ENCODE assay signal across 10 mouse cellular contexts in genomic region chr6:82844432-82844831, GRCm38 (mm10).
DNase-seq lines count a peak whose midpoint lies in the region; ATAC-seq and TF ChIP-seq lines count a peak whose summit lies in the region.
"Had no signal": no experiment of that assay in that cellular context is flagged by ENCODE, and none has a peak within 500 bp of the region (broad histone marks: within the 10 kb centered on the region; RNA-seq: fewer than 3 reads in every experiment).

No protein-coding gene starts in this region.

- H3K4me2 ChIP-seq in kidney, embryonic 15.5 days: no peak overlapping the region
- H3K4me2 ChIP-seq: forebrain, embryonic 12.5 days had no signal

- no peaks in the 10 kb centered on the region for H3K36me3 ChIP-seq in kidney, embryonic 15.5 days
- H3K36me3 ChIP-seq in G1E (replicated peaks): no peaks in the 10 kb centered on the region
- H3K36me3 ChIP-seq: forebrain, embryonic 12.5 days had no signal

- 0 out of 2 replicates have a peak, but pooled peaks have one; percentile 36 for ATAC-seq in kidney, embryonic 15.5 days (replicated peaks; ENCODE audit: low FRiP score)
- ATAC-seq in G1E (ENCODE audit: extremely low read depth, insufficient number of reproducible peaks, low FRiP score, poor library complexity, severe bottlenecking): no peak

- no peak overlapping the region for H3K4me3 ChIP-seq in kidney, embryonic 15.5 days (replicated peaks)
- H3K4me3 ChIP-seq in G1E (ENCODE audit: low read depth, low read length): no peak overlapping the region
- H3K4me3 ChIP-seq: forebrain, embryonic 12.5 days had no signal

- WGBS in kidney, embryonic 15.5 days: 61% methylated on average over 3 of the region's 3 CpGs

- H3K27ac ChIP-seq in kidney, embryonic 15.5 days: no peak overlapping the region
- H3K27ac ChIP-seq: forebrain, embryonic 12.5 days had no signal

- TF ChIP-seq CTCF in G1E (IDR thresholded peaks at IDR 0.05; ENCODE audit: low read depth, low read length): 0 out of 2 replicates have a peak, but pooled peaks have one; percentile 13

- H3K27me3 ChIP-seq in kidney, embryonic 15.5 days: no peaks in the 10 kb centered on the region
- H3K27me3 ChIP-seq in G1E (ENCODE audit: insufficient read depth, low read length): peaks cover 2% of the 10 kb centered on the region; the same call in 1 of the 2 replicates
- H3K27me3 ChIP-seq: forebrain, embryonic 12.5 days had no signal

- no peaks in the 10 kb centered on the region for H3K9me3 ChIP-seq in kidney, embryonic 15.5 days (replicated peaks)
- no peaks in the 10 kb centered on the region; the same call in 1 of the 2 replicates for H3K9me3 ChIP-seq in G1E (replicated peaks)
- H3K9me3 ChIP-seq: forebrain, embryonic 12.5 days had no signal

- no peaks in the 10 kb centered on the region for H3K4me1 ChIP-seq in kidney, embryonic 15.5 days
- peaks cover 15% of the 10 kb centered on the region for H3K4me1 ChIP-seq in G1E (ENCODE audit: insufficient read depth, low read depth, low read length)
- H3K4me1 ChIP-seq: forebrain, embryonic 12.5 days had no signal

- no peak for DNase-seq in kidney, adult 11 months
- DNase-seq in G1E (ENCODE audit: low spot score): no peak
- peak; percentile 36 for DNase-seq in embryo, embryonic 11 days
- peak; percentile 44 for DNase-seq in retina, adult 2 months (ENCODE audit: low read depth, low spot score)
- no peak for DNase-seq in gastrocnemius, postnatal 4 days (ENCODE audit: low spot score in 2 of 2)
- DNase-seq in right cerebral cortex, postnatal 25 days: no peak
- DNase-seq in cerebellum, postnatal 4 days (ENCODE audit: low spot score in 2 of 2): no peak
- DNase-seq: kidney, postnatal 10 days had no signal

- no peak overlapping the region for H3K9ac ChIP-seq in kidney, embryonic 15.5 days
- H3K9ac ChIP-seq: forebrain, embryonic 12.5 days had no signal

Comparison
In these comparisons a context has a peak if more than half of its experiments do, and no peak if none do; other contexts are left out.
1. DNase-seq: peak in embryo, embryonic 11 days (single experiment) and retina, adult 2 months (single experiment); none in kidney, adult 11 months (single experiment), G1E (single experiment), gastrocnemius, postnatal 4 days (0 of 2), right cerebral cortex, postnatal 25 days (single experiment) and cerebellum, postnatal 4 days (0 of 2).